Mouse (Mus musculus) right cerebral cortex, postnatal 10 days (tissue): Measurements from ENCODE around the gene Pex1.
"Not testable (repeated sequence)": the region's sequence is repeated elsewhere in the genome, so short reads cannot be mapped to it uniquely, and the experiment has no call there.

ENCODE experiments used
- DNase-seq, 2 experiments: peaks; one replicate each; pipeline ENCODE4 v3.0.0; 2021; ENCODE audit warnings: low spot score in 2 of 2

The Pex1 gene

GRCm38 (mm10) chr5:3644621-3645020 lies 48.8 kb downstream of the Pex1 start:
- DNase-seq = no peak

- DNase-seq = no peak
Observed at GRCm38 (mm10) chr5:3645326-3645725, 49.5 kb downstream of the Pex1 start.

GRCm38 (mm10) chr5:3646539-3646938 lies 50.7 kb downstream of the Pex1 start:
- no peak for DNase-seq

- DNase-seq = peak; percentile 68 to 75
Observed at GRCm38 (mm10) chr5:3646991-3647707, 51.3 kb downstream of the Pex1 start.

- DNase-seq = peak; percentile 90 to 91
Observed at GRCm38 (mm10) chr5:3647708-3648121, 51.8 kb downstream of the Pex1 start.

GRCm38 (mm10) chr5:3648206-3648848 lies 52.5 kb downstream of the Pex1 start:
- DNase-seq = no peak

GRCm38 (mm10) chr5:3648849-3649210 lies 53.0 kb downstream of the Pex1 start:
- no peak for DNase-seq

- DNase-seq = no peak
Observed at GRCm38 (mm10) chr5:3650881-3651280, 55.0 kb downstream of the Pex1 start, which contains the start of gene Tmbim7. TSS of gene Tmbim7 (plus strand) at chr5:3651181.

GRCm38 (mm10) chr5:3651621-3652020 lies 55.8 kb downstream of the Pex1 start:
- no peak for DNase-seq

GRCm38 (mm10) chr5:3652903-3653575 lies 57.2 kb downstream of the Pex1 start:
- DNase-seq = not testable (repeated sequence)

GRCm38 (mm10) chr5:3653801-3654200 lies 57.9 kb downstream of the Pex1 start:
- no peak for DNase-seq

- no peak for DNase-seq
Observed at GRCm38 (mm10) chr5:3657085-3657484, 61.2 kb downstream of the Pex1 start, which contains the start of gene Gatad1. TSS of gene Gatad1 (minus strand) at chr5:3657185.

- DNase-seq = no peak
Observed at GRCm38 (mm10) chr5:3665225-3665624, 69.4 kb downstream of the Pex1 start.

GRCm38 (mm10) chr5:3666585-3666984 lies 70.7 kb downstream of the Pex1 start:
- DNase-seq = no peak

GRCm38 (mm10) chr5:3669938-3670554 lies 74.2 kb downstream of the Pex1 start:
- no peak for DNase-seq
